Mouse (Mus musculus) neural tube, embryonic 11.5 days (tissue): ENCODE measurements around the gene Thg1l. TPM values are rescaled to one million over a fixed set of nuclear protein-coding genes. Genes with fewer than 3 reads are reported as not detected.

ENCODE experiments used
- ATAC-seq: fragments of 200-750 bp; cut with Nextera tagmentation; 2 replicates; pipeline ENCODE4 v1.8.0; 2017; ENCODE audit warnings: moderate number of reproducible peaks, mild to moderate bottlenecking, moderate TSS enrichment, moderate library complexity; ENCODE audit not compliant: insufficient read depth, low FRiP score, low TSS enrichment
- DNase-seq: peaks from one replicate; pipeline ENCODE4 v3.0.0-alpha.2; 2015; ENCODE audit warnings: low spot score
- H3K27ac ChIP-seq: fragments of 300-500 bp; sonication (generic); 2 replicates; pipeline ENCODE4 v1.5.1; 2014; ENCODE audit warnings: low read depth, mild to moderate bottlenecking, low read length
- H3K27me3 ChIP-seq: fragments of 300-500 bp; sonication (generic); 2 replicates; pipeline ENCODE4 v1.6.1; 2014; ENCODE audit warnings: mild to moderate bottlenecking, low read length, mixed read lengths; ENCODE audit not compliant: control insufficient read depth, insufficient read depth
- H3K36me3 ChIP-seq: fragments of 300-500 bp; sonication (generic); 2 replicates; pipeline ENCODE4 v1.6.1; 2014; ENCODE audit warnings: mild to moderate bottlenecking, low read length, moderate library complexity, mixed read lengths; ENCODE audit not compliant: control insufficient read depth, insufficient read depth
- H3K4me1 ChIP-seq: fragments of 300-500 bp; sonication (generic); 2 replicates; pipeline ENCODE4 v1.6.1; 2014; ENCODE audit warnings: low read length, mixed read lengths; ENCODE audit not compliant: control insufficient read depth, insufficient read depth
- H3K4me2 ChIP-seq: fragments of 300-500 bp; sonication (generic); 2 replicates; pipeline ENCODE4 v1.6.1; 2014; ENCODE audit warnings: low read depth, mild to moderate bottlenecking, moderate library complexity
- H3K4me3 ChIP-seq: fragments of 300-500 bp; sonication (generic); 2 replicates; pipeline ENCODE4 v1.5.1; 2014; ENCODE audit warnings: low read depth, low read length
- H3K9ac ChIP-seq: fragments of 300-500 bp; sonication (generic); 2 replicates; pipeline ENCODE4 v1.6.1; 2014; ENCODE audit warnings: mild to moderate bottlenecking, low read length
- H3K9me3 ChIP-seq: fragments of 300-500 bp; sonication (generic); 2 replicates; pipeline ENCODE4 v1.6.1; 2016; ENCODE audit warnings: low read length; ENCODE audit not compliant: control insufficient read depth
- WGBS: fragments of 180-500 bp; shearing (Covaris S2); extraction: QIAGEN DNeasy Blood & Tissue Kit; methylation state at CpG from one replicate; pipeline ENCODE4 v1.1.7; 2014; 5-methylcytosine and 5-hydroxymethylcytosine counted together
- polyA plus RNA-seq: library from polyadenylated mRNA; unstranded; fragments of >200 nt; fragmentation: Nextera tagmentation; extraction: Ambion mirVana; gene quantifications from 2 replicates; pipeline ENCODE4 v1.2.1, GENCODE M21; 2014

Thg1l gene
- 14.1 and 14.9 TPM in 2 replicates for polyA plus RNA-seq

- no peaks in the 10 kb centered on the region; the same call in 1 of the 2 replicates for H3K4me1 ChIP-seq
- H3K36me3 ChIP-seq = no peaks in the 10 kb centered on the region
- peak within 1 kb of the TSS; percentile 39 for H3K9ac ChIP-seq
- H3K4me3 ChIP-seq = peak within 1 kb of the TSS; percentile 50
- peak within 1 kb of the TSS; percentile 50 for H3K4me2 ChIP-seq
- H3K27me3 ChIP-seq = no peaks in the 10 kb centered on the region
- WGBS = under 1% methylated on average over 32 of the region's 32 CpGs
- peak; percentile 99 for ATAC-seq
- H3K27ac ChIP-seq = no peak within 1 kb of the TSS
- H3K9me3 ChIP-seq = no peaks in the 10 kb centered on the region
- peak; percentile 93 for DNase-seq
Measured at GRCm38 (mm10) chr11:45955127-45955627, at the start of gene Thg1l. Thg1l (minus strand) TSS chr11:45955494.

DNA sequence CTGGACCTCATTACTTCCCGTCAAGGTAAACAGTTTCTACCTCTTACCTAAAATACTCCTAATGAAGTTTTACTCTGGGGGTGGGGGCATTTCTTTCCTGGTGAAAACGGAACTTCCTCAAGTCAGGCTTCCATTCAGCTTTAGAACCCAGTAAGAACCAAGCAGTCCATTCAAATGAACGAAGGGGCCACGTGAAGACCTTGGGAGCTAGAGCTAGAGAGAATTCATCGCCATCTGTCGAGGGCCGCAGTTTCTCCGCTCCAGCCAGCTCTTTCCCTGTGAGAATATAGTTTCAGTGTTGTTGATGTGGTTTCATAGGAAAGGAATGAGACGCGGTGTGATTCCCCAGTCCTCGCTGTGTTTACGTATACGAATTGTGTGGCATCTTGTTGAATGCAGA, 36.8 kb upstream of the Thg1l start:
- Histone ChIP-seq H3K4me3 (peak overlapping the region; percentile 25), H3K9me3 (no peaks in the 10 kb centered on the region), H3K36me3 (no peaks in the 10 kb centered on the region), H3K4me2 (peak overlapping the region; percentile 38), H3K4me1 (no peaks in the 10 kb centered on the region), H3K27ac (no peak overlapping the region), H3K27me3 (no peaks in the 10 kb centered on the region), H3K9ac (no peak overlapping the region)
- no peak for DNase-seq
- ATAC-seq = no peak
- WGBS = 46% methylated on average over 13 of the region's 13 CpGs

GRCm38 (mm10) chr11:45991604-45992003, 36.3 kb upstream of the Thg1l start:
- DNase-seq (peak; percentile 45), ATAC-seq (no peak)
- no peaks in the 10 kb centered on the region for H3K36me3 ChIP-seq
- whole genome bisulfite sequencing = 8% methylated on average over 16 of the region's 16 CpGs
- H3K4me2 ChIP-seq = peak overlapping the region; percentile 38
- H3K27me3 ChIP-seq = no peaks in the 10 kb centered on the region
- H3K9ac ChIP-seq = no peak overlapping the region
- peak overlapping the region; percentile 25 for H3K4me3 ChIP-seq
- H3K9me3 ChIP-seq = no peaks in the 10 kb centered on the region
- H3K27ac ChIP-seq = no peak overlapping the region
- H3K4me1 ChIP-seq = no peaks in the 10 kb centered on the region

GRCm38 (mm10) chr11:45980893-45981253, 25.6 kb upstream of the Thg1l start:
- ATAC-seq = 0 out of 2 replicates have a peak, but pooled peaks have one; percentile 3

GRCm38 (mm10) chr11:45979946-45980892, 24.9 kb upstream of the Thg1l start, which contains the start of gene Sox30:
Sox30 (plus strand) TSS chr11:45980310.
- peak; percentile 82 for DNase-seq
- H3K36me3 ChIP-seq = no peaks in the 10 kb centered on the region
- H3K9ac ChIP-seq = peak within 1 kb of the TSS; percentile 83
- 15% methylated on average over 39 of the region's 115 CpGs for WGBS
- H3K27ac ChIP-seq = peak within 1 kb of the TSS; percentile 53; the same call in 1 of the 2 replicates
- H3K27me3 ChIP-seq = no peaks in the 10 kb centered on the region
- H3K4me2 ChIP-seq = peak within 1 kb of the TSS; percentile 77
- peak; percentile 98 for ATAC-seq
- peak within 1 kb of the TSS; percentile 54 for H3K4me3 ChIP-seq
- no peaks in the 10 kb centered on the region for H3K9me3 ChIP-seq
- no peaks in the 10 kb centered on the region for H3K4me1 ChIP-seq

More at GRCm38 (mm10) chr11:45980893-45981253, 25.6 kb upstream of the Thg1l start:
- WGBS = 45% methylated on average over 19 of the region's 19 CpGs
- H3K36me3 ChIP-seq = no peaks in the 10 kb centered on the region
- H3K4me3 ChIP-seq = peak overlapping the region; percentile 54
- no peak for DNase-seq
- H3K27ac ChIP-seq = peak overlapping the region; percentile 53; the same call in 1 of the 2 replicates
- no peaks in the 10 kb centered on the region for H3K9me3 ChIP-seq
- no peaks in the 10 kb centered on the region for H3K4me1 ChIP-seq
- H3K27me3 ChIP-seq = no peaks in the 10 kb centered on the region
- peak overlapping the region; percentile 77 for H3K4me2 ChIP-seq
- peak overlapping the region; percentile 83 for H3K9ac ChIP-seq

DNA sequence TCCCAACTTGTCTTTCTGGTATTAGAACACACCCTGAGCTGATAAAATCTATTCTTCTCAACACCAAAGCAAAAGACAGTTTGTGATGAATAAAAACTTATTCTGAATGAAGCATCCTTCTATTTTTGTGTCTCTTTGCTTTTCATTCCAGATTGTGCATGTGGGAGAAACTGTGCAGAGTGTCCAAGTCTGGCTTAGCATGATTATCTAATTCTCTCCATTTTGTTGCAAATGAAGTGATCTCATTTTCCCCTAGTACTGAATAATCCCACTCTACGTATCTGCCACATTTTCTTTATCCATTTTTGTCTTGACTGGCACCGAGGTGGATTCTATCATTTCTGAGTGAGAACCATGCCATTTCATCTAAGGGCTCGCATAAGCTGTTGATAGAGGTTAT, 20.8 kb upstream of the Thg1l start:
- Histone ChIP-seq H3K9me3 (no peaks in the 10 kb centered on the region), H3K27ac (no peak overlapping the region), H3K4me3 (no peak overlapping the region), H3K27me3 (no peaks in the 10 kb centered on the region), H3K36me3 (no peaks in the 10 kb centered on the region), H3K4me2 (no peak overlapping the region), H3K9ac (no peak overlapping the region), H3K4me1 (no peaks in the 10 kb centered on the region)
- DNase-seq = no peak
- ATAC-seq = no peak
- 85% methylated on average over 3 of the region's 3 CpGs for WGBS

- H3K36me3 ChIP-seq = no peaks in the 10 kb centered on the region
- no peak overlapping the region for H3K4me2 ChIP-seq
- no peaks in the 10 kb centered on the region for H3K9me3 ChIP-seq
- ATAC-seq (no peak), DNase-seq (no peak)
- H3K27me3 ChIP-seq = no peaks in the 10 kb centered on the region
- WGBS = 87% methylated on average over 8 of the region's 8 CpGs
- no peaks in the 10 kb centered on the region for H3K4me1 ChIP-seq
- no peak overlapping the region for H3K9ac ChIP-seq
- H3K4me3 ChIP-seq = no peak overlapping the region
- H3K27ac ChIP-seq = no peak overlapping the region
Measured at GRCm38 (mm10) chr11:45974466-45974865, 19.2 kb upstream of the Thg1l start.

GRCm38 (mm10) chr11:45973635-45974034, 18.3 kb upstream of the Thg1l start:
- WGBS = 79% methylated on average over 5 of the region's 5 CpGs
- Histone ChIP-seq H3K4me2 (no peak overlapping the region), H3K9ac (no peak overlapping the region), H3K4me1 (no peaks in the 10 kb centered on the region), H3K9me3 (no peaks in the 10 kb centered on the region), H3K27ac (no peak overlapping the region), H3K36me3 (no peaks in the 10 kb centered on the region), H3K4me3 (no peak overlapping the region), H3K27me3 (no peaks in the 10 kb centered on the region)
- ATAC-seq (no peak), DNase-seq (no peak)
